Mouse (Mus musculus): Measurements from ENCODE around the gene Hdac7.
A peak's percentile ranks its signal among the peaks of the same experiment; 100 is the strongest.

The Hdac7 gene

DNA sequence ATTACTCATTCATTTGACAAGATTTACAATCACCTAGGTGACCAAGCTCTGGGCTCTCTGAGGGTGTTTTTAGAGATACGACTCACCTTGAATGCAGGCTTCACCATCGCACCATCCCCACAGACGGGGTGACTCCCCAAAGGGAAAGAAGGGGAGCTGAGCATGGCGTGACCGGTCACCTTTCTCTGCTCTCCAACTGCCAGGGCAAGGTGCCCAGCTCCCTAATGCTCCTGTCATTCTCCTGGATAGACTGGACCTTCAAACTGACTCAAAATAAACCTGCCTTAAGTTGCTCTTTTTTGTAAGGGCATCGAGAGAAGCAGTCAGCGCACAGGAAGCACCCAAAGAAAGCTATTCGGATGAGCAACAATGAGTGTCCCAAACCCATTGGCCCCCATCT, 74.0 kb downstream of the Hdac7 start:
- no peak for DNase-seq (ENCODE audit: low spot score in 2 of 2)

DNA sequence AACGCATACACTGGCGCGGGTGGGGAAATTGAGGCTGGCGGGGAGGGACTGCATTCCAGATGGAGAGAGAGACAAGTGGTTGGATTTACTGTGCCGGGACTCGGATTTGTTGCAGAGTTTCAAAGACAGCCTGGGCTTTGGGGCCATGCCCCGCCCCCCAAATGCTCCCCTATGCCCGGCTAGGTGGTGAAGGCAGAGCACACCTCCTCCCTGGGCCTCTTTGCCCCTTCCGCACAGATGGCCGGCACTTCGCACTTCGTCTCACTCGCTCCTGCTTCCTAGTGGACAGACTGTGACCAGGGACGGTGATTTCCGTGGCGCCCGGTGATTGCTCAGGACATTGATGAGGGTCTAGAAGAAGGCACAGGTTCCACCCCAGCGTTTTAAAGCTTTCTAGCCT, 76.1 kb downstream of the Hdac7 start:
- no peak for DNase-seq (ENCODE audit: low spot score in 2 of 2)

DNA sequence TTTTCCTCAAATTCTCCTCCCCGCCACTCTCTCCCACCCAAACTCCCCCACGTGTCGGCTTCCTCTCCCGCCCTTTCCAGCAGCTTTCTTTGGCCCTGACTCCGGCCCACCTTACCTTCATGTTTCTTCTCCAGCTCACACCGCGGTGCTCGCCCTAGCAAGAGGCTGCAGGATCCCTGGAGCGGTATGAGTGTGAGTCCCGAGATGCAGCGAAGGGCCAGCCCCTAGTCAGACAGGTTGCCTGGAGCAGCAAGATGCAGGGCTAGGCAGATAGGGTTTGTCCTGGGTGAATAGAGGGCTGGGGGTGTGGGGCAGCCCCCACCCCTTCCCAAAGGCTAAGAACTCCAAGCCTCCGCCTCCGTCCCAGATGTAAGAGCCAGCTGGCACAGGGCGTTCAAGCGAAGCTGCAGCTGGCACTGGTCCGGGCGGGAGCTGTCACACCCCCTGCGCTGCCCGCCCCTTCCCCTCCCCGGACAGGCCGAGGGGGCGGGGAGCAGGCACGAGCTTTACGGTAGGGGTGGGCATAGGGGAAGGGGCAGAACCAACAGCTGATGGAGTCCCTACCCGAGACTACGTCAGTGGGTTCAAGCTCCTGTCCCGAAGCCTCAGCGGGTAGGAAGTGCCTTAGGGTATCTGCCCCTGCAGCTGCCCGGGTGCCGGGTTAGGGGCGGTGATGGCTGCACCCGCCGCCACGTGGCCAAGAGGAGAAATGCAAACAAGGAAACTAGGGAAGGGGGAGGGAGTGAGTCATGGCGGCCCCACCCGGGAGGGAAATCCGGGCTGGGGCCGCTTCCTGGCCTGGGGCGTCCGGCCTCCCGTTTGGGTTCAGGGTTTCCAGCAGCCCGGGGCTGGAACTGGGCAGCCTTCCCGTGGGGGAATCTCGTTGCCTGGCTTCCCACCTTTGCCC, 76.8 kb downstream of the Hdac7 start, which contains the start of gene Rapgef3:
Gene Rapgef3 (minus strand): TSS at position 693 of the 907 bp plus-strand sequence.
- peak; percentile 91 to 93 for DNase-seq (ENCODE audit: low spot score in 2 of 2)

GRCm38 (mm10) chr15:97766594-97767279, 77.6 kb downstream of the Hdac7 start:
- peak in 1 of 2 experiments; percentile 58 for DNase-seq (ENCODE audit: low spot score in 2 of 2)

DNA sequence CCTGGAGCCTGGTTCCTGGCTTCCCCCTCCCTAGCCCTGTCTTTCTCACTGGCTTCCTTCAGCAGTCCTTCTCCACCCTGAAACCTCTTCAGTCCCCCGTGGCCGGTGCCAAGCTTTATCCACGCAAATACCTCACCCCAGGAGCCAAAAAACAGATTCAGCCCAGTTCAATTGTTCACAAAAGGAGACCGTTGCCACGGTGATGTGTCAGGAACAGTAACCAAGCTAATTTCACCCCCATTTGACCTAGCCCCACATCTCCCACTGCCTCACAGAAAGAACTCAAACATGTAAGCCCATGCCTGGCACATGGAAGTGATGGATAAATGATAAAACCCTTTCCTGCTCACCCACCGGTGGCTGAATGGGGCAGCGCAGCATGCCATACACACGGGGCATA, 78.1 kb downstream of the Hdac7 start:
- peak in 1 of 2 experiments; percentile 39 for DNase-seq (ENCODE audit: low spot score in 2 of 2)

DNA sequence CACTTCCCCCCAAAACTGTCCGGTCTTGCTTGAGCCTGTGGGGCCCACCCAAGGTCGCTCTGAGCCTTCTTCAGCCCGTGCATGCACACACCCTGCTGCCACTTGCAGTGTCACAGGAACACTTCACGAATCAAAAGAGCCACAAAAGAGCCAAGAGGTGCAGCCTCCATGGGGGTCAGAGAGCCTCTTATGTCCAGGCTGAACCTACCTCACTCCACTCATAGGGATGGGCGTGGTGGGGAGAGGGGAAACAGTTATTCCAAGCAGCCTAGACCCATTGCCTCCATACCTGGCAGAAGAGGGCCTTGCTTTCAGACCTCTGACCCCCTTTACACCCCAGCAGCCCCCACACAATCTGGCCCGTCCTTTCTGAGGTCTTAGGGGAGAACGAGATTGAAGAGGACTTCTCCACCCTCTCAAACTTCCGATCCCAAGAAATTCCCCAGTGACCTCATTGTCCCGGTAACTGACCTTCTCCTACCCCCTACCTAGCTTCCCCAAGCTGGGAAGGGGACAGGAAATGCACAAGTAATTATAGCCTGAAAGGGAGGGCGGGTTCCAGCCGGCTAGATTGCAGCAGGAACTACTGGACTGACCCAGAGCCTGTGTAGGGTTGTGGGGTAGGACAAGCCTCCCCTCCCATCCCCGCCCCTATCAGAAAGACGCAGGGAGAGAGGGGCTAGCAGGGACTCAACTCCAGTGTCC, 79.1 kb downstream of the Hdac7 start:
- peak; percentile 55 to 78 for DNase-seq (ENCODE audit: low spot score in 2 of 2)

DNA sequence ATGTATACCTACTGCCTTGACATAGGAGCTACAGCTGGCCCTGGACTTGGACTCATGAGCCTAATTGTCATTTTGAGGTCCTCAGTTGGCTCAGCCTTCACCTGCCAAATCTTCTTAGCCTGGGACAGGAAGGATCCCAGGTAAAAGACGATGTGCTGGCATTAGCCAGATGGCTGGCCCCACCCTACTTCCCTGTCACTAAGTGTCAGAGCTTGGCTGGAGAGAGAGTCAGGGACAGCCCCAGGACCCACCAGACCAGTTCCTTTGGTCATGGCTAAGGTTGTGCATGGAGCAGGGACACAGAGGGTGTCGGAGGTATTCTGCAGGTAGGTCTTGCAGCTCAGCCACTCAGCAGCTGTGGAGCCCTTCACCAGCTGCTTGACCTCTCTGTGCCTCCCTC, 79.8 kb downstream of the Hdac7 start:
- no peak for DNase-seq (ENCODE audit: low spot score in 2 of 2)

- DNase-seq (ENCODE audit: low spot score in 2 of 2): no peak
Measured at GRCm38 (mm10) chr15:97763256-97764049, 80.8 kb downstream of the Hdac7 start.

GRCm38 (mm10) chr15:97762733-97763132, 81.6 kb downstream of the Hdac7 start:
- peak; percentile 83 to 84 for DNase-seq (ENCODE audit: low spot score in 2 of 2)

DNA sequence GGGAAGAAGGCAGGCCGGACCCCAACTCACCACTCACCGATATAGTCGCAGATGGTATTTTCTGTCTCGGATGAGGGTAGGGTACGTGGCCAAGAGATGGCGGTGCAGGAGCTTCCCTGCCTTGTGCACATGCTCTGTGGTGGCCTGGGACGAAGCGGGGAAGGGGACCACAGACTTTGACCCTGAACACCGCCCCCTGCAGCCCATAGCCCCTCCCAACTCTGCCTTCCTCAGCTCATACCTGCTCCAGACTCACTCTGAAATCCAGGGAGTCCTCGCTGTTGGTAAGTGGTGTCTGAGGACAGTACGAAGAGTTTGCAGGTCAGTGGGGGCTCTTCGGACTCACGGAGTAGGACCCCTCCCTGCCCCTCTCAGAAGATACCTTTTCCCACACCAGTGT, 82.9 kb downstream of the Hdac7 start:
- DNase-seq (ENCODE audit: low spot score in 2 of 2): no peak

GRCm38 (mm10) chr15:97760952-97761351, 83.3 kb downstream of the Hdac7 start:
- DNase-seq (ENCODE audit: low spot score in 2 of 2): no peak

DNA sequence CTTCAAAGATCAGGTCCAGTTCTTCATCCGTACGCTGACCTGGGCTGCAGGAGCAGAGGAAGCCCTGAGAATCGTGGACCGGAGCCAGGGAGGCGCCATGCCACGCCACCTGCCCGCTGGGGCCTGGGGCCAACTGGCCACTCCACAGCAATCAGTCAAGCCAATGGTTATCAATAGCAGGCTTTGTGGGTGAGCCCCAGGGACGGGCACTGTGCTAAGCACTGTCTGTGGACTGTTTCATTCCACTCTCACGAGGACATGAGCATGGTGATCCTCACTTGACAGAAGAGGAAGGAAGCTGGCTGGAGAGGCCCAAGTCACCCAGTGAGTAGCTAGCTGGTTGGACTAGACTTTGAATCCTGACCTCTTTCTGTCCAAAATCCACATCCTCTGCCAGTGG, 84.3 kb downstream of the Hdac7 start:
- no peak for DNase-seq (ENCODE audit: low spot score in 2 of 2)

DNA sequence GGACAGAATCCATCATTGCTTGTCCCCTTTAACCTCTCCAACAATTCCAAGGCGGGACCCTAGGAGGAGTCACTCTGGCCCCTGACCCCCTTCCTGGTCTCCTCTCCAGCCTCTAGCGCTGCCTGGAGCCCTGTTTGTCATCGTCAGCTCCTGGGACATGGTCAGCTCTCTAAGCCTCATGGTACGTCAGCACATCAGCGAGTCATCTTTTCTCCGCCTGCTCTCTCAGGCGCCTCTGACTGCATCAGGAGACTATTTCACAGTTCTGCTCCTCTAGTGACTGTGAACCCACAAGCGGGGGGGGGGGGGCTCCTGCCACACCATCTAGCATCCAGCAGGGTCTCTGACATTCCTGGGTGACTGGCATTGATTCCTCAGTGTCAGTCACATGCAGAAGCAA, 88.9 kb downstream of the Hdac7 start:
- no peak for DNase-seq (ENCODE audit: low spot score in 2 of 2)

DNA sequence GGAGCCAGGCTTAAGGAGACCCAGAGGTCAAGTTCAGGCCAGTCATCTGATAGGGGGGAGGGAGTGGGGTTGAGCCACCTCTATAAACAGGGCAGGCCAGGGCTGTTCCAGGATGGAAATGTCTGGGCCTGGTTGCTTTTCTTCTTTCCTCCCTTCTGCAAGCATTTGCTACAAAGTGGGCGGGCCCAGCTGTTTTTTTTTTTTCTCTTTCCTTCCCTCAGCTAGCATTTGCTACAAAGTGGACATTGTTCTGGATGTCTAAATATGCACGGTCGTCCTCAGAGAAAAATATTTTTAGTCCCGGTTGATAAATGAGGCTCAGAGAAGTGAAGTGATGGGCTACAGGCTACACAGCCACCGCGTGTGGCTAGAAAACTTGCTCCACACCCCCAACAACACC, 89.8 kb downstream of the Hdac7 start:
- no peak for DNase-seq (ENCODE audit: low spot score in 2 of 2)

DNA sequence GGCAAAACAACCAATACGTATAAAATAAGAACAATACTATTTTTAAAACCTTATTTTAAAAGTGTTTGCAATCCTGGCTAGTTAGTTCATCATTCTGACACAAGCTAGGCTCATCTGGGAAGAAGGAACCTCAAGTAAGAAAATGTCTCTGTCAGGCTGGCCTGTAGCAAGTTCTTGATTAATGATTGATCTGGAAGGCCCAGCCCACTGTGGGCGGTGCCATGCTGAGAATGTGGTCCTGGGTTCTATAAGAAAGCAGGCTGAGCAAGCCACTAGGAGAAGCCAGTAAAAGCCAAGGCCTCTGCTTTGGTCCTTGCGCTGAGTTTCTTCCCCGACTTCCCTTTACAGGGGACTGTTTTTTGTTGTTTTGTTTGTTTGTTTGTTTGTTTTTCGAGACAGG, 91.8 kb downstream of the Hdac7 start:
- no peak for DNase-seq (ENCODE audit: low spot score in 2 of 2)

- DNase-seq (ENCODE audit: low spot score in 2 of 2): peak; percentile 37 to 62
Measured at GRCm38 (mm10) chr15:97751676-97752075, 92.6 kb downstream of the Hdac7 start.

GRCm38 (mm10) chr15:97750697-97751096, 93.6 kb downstream of the Hdac7 start:
- peak; percentile 51 to 63 for DNase-seq (ENCODE audit: low spot score in 2 of 2)

GRCm38 (mm10) chr15:97749841-97750240, 94.5 kb downstream of the Hdac7 start:
- no peak for DNase-seq (ENCODE audit: low spot score in 2 of 2)

DNA sequence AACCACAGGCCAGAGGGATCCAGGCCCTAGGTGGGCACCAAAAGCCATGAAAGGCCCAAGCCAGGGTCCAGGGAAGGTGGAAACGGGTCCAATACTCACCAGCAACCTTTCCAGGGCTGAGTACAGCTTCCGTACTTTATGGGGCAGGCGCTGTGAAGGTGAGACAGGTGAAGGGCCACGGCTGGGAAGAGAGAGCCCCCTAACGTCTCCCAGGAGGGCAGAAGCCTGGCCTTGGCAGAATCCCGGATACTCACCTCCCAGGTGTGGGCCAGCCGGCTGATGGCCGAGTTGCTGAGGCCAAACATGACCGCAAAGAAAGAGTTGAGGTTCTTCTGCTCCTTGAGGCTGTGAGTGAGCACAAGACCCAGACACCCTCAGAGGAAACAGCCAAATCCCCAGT, 94.9 kb downstream of the Hdac7 start:
- DNase-seq (ENCODE audit: low spot score in 2 of 2): no peak

GRCm38 (mm10) chr15:97748964-97749363, 95.3 kb downstream of the Hdac7 start:
- DNase-seq (ENCODE audit: low spot score in 2 of 2): no peak

DNA sequence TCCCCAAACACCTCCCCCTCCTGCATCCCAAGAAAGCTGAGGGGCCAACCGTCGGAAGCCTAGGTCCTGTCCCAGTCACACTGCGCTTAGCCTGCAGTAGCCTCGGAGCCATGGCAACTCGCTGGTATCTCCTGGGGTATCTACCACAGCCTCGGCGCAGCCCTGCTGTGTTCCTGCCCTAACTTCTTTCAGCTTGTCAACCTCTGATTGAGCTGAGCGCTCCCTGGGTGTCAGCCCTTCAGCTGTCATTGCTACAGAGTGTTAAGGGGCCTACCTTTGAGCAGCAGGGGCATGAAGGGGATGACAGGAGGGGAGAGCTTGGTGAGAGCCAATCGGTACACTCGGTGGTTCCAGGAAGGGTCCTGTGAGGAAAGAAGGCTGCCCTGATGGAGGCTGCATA, 96.0 kb downstream of the Hdac7 start:
- no peak for DNase-seq (ENCODE audit: low spot score in 2 of 2)

DNA sequence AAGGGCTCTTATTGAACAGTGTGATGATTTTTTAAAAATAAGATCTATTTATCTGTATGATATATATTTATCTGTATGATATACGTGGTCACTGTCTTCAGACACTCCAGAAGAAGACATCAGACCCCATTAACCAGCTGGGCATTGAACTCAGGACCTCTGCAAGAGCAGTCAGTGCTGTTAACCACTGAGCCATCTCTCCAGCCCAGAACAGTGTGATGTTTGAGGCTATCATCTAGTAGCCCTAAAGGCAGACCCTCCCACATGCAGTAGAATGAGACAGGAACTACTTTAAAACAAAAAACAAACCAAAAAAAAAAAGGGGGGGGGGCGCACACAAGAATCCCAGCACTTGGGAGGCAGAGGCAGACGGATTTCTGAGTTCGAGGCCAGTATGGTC, 96.8 kb downstream of the Hdac7 start:
- DNase-seq (ENCODE audit: low spot score in 2 of 2): no peak

Measured in heart, adult 9 months (tissue).